Mouse (Mus musculus) MEL (cell line): ENCODE data around the gene Flywch1. TPM values are rescaled to one million over a fixed set of nuclear protein-coding genes. Genes with fewer than 3 reads are reported as not detected.

Experiments
- DNase-seq: peaks from one replicate; pipeline ENCODE4 v3.0.0; 2011; ENCODE audit warnings: low read depth, low spot score
- H3K27ac ChIP-seq: 2 replicates; pipeline ENCODE4 v1.5.1; 2012; ENCODE audit warnings: low read depth, mild to moderate bottlenecking, control low read depth, low read length, moderate library complexity; ENCODE audit not compliant: control insufficient read depth
- H3K27me3 ChIP-seq, 2 experiments: fragments of 150-350 bp in 1 of 2; sonication (generic) in 1 of 2; 2 replicates each; pipeline ENCODE4 v1.6.1; 2012; ENCODE audit warnings: low read length in 2 of 2, mild to moderate bottlenecking in 2 of 2, improper control_type of control experiment in 1 of 2, moderate library complexity in 1 of 2; ENCODE audit not compliant: insufficient read depth in 2 of 2, control insufficient read depth in 1 of 2
- H3K36me3 ChIP-seq, 2 experiments: 2 replicates each; pipeline ENCODE4 v1.6.1; 2012 to 2014; ENCODE audit warnings: low read length in 2 of 2, improper control_type of control experiment in 1 of 2, inconsistent platforms in 1 of 2, mild to moderate bottlenecking in 1 of 2; ENCODE audit not compliant: insufficient read depth in 2 of 2, control insufficient read depth in 1 of 2
- H3K4me1 ChIP-seq, 2 experiments: fragments of 150-350 bp in 1 of 2; sonication (generic) in 1 of 2; 2 replicates each; pipeline ENCODE4 v1.6.1; 2012; ENCODE audit warnings: low read length in 2 of 2, improper control_type of control experiment in 1 of 2, mild to moderate bottlenecking in 1 of 2; ENCODE audit not compliant: insufficient read depth in 2 of 2, control insufficient read depth in 1 of 2
- H3K4me3 ChIP-seq, 2 experiments: fragments of 150-350 bp in 1 of 2; sonication (generic) in 1 of 2; 2 replicates each; pipeline ENCODE4 v1.5.1; 2012; ENCODE audit warnings: low read depth in 2 of 2, low read length in 2 of 2, mild to moderate bottlenecking in 2 of 2, moderate library complexity in 2 of 2, control low read depth in 1 of 2, improper control_type of control experiment in 1 of 2; ENCODE audit not compliant: control insufficient read depth in 1 of 2, insufficient read depth in 1 of 2
- H3K79me2 ChIP-seq: 2 replicates; pipeline ENCODE4 v1.6.1; 2012; ENCODE audit warnings: mild to moderate bottlenecking, low read length, moderate library complexity; ENCODE audit not compliant: control insufficient read depth, poor library complexity, insufficient read depth
- H3K9ac ChIP-seq: 2 replicates; pipeline ENCODE4 v1.6.1; 2012; ENCODE audit warnings: low read depth, mild to moderate bottlenecking, control low read depth, low read length, moderate library complexity; ENCODE audit not compliant: control insufficient read depth, poor library complexity, severe bottlenecking
- H3K9me3 ChIP-seq: fragments of 150-350 bp; sonication (generic); replicated peaks from 2 replicates; pipeline ENCODE4 v1.6.1; 2012; ENCODE audit warnings: mild to moderate bottlenecking, low read length, improper control_type of control experiment, moderate library complexity; ENCODE audit not compliant: insufficient read depth
- CHD2 ChIP-seq: IDR thresholded peaks from 2 replicates; pipeline ENCODE4 v1.6.1; 2011; ENCODE audit warnings: low read length, improper control_type of control experiment
- CTCF ChIP-seq, 3 experiments: IDR thresholded peaks in 2 of 3; conservative IDR thresholded peaks in 1 of 3; 2 replicates each; pipeline ENCODE4 v1.5.1; 2011 to 2012; ENCODE audit warnings: low read length in 3 of 3, low read depth in 2 of 3, mild to moderate bottlenecking in 2 of 3, improper control_type of control experiment in 1 of 3, inconsistent platforms in 1 of 3, mixed read lengths in 1 of 3, moderate library complexity in 1 of 3; ENCODE audit not compliant: control insufficient read depth in 1 of 3, insufficient read depth in 1 of 3, poor library complexity in 1 of 3, severe bottlenecking in 1 of 3
- E2F4 ChIP-seq: IDR thresholded peaks from 2 replicates; pipeline ENCODE4 v1.6.1; 2011; ENCODE audit warnings: low read depth, low read length, improper control_type of control experiment, borderline replicate concordance
- ELF1 ChIP-seq: IDR thresholded peaks from 2 replicates; pipeline ENCODE4 v1.6.1; 2014; ENCODE audit warnings: low read depth, mild to moderate bottlenecking, inconsistent platforms, low read length, improper control_type of control experiment, moderate library complexity
- EP300 ChIP-seq, 2 experiments: IDR thresholded peaks; 2 replicates each; pipeline ENCODE4 v1.6.1; 2011; ENCODE audit warnings: improper control_type of control experiment in 2 of 2, low read length in 2 of 2, low read depth in 1 of 2, mild to moderate bottlenecking in 1 of 2
- ETS1 ChIP-seq: IDR thresholded peaks from 2 replicates; pipeline ENCODE4 v1.6.1; 2012; ENCODE audit warnings: low read depth, mild to moderate bottlenecking, inconsistent platforms, low read length, improper control_type of control experiment, moderate library complexity
- GABPA ChIP-seq: IDR thresholded peaks from 2 replicates; pipeline ENCODE4 v1.6.1; 2012; ENCODE audit warnings: low read depth, mild to moderate bottlenecking, inconsistent platforms, low read length, improper control_type of control experiment, moderate library complexity
- GATA1 ChIP-seq: IDR thresholded peaks from 2 replicates; pipeline ENCODE4 v1.6.1; 2011; ENCODE audit warnings: low read depth, low read length, improper control_type of control experiment
- HCFC1 ChIP-seq: IDR thresholded peaks from 2 replicates; pipeline ENCODE4 v1.6.1; 2012; ENCODE audit warnings: low read depth, mild to moderate bottlenecking, inconsistent platforms, low read length, improper control_type of control experiment, moderate library complexity
- JUND ChIP-seq: IDR thresholded peaks from 2 replicates; pipeline ENCODE4 v1.6.1; 2011; ENCODE audit warnings: low read depth, mild to moderate bottlenecking, improper control_type of control experiment, low read length
- MAFK ChIP-seq: IDR thresholded peaks from 2 replicates; pipeline ENCODE4 v1.6.1; 2011; ENCODE audit warnings: low read depth, mild to moderate bottlenecking, low read length, improper control_type of control experiment, borderline replicate concordance
- MAX ChIP-seq: IDR thresholded peaks from 2 replicates; pipeline ENCODE4 v1.6.1; 2011; ENCODE audit warnings: low read length, improper control_type of control experiment
- MAZ ChIP-seq: IDR thresholded peaks from 2 replicates; pipeline ENCODE4 v1.6.1; 2012; ENCODE audit warnings: low read depth, mild to moderate bottlenecking, inconsistent platforms, low read length, improper control_type of control experiment
- MEF2A ChIP-seq: IDR thresholded peaks from 2 replicates; pipeline ENCODE4 v1.6.1; 2014; ENCODE audit warnings: low read depth, mild to moderate bottlenecking, inconsistent platforms, low read length, improper control_type of control experiment; ENCODE audit not compliant: poor library complexity, insufficient replicate concordance, severe bottlenecking; ENCODE audit errors: extremely low read depth
- MXI1 ChIP-seq: IDR thresholded peaks from 2 replicates; pipeline ENCODE4 v1.6.1; 2011; ENCODE audit warnings: mild to moderate bottlenecking, low read depth, low read length, improper control_type of control experiment
- MYB ChIP-seq: IDR thresholded peaks from 2 replicates; pipeline ENCODE4 v1.6.1; 2011; ENCODE audit warnings: mild to moderate bottlenecking, low read depth, low read length, improper control_type of control experiment
- MYC ChIP-seq: IDR thresholded peaks from 2 replicates; pipeline ENCODE4 v1.6.1; 2011; ENCODE audit warnings: low read depth, mild to moderate bottlenecking, low read length, improper control_type of control experiment, moderate library complexity
- NELFE ChIP-seq: IDR thresholded peaks from 2 replicates; pipeline ENCODE4 v1.6.1; 2011; ENCODE audit warnings: low read depth, low read length, improper control_type of control experiment
- NRF1 ChIP-seq: IDR thresholded peaks from 2 replicates; pipeline ENCODE4 v1.6.1; 2014; ENCODE audit warnings: low read depth, mild to moderate bottlenecking, inconsistent platforms, low read length, improper control_type of control experiment, moderate library complexity; ENCODE audit not compliant: poor library complexity, insufficient read depth, severe bottlenecking
- POLR2A ChIP-seq, 2 experiments: IDR thresholded peaks; 2 replicates each; pipeline ENCODE4 v1.6.1; 2011 to 2012; ENCODE audit warnings: low read length in 2 of 2, mild to moderate bottlenecking in 2 of 2, control low read depth in 1 of 2, improper control_type of control experiment in 1 of 2, low read depth in 1 of 2, moderate library complexity in 1 of 2; ENCODE audit not compliant: control insufficient read depth in 1 of 2, insufficient read depth in 1 of 2, poor library complexity in 1 of 2
- POLR2AphosphoS5 ChIP-seq: IDR thresholded peaks from 2 replicates; pipeline ENCODE4 v1.6.1; 2012; ENCODE audit warnings: low read depth, borderline replicate concordance, mild to moderate bottlenecking, inconsistent platforms, low read length, moderate library complexity, mixed read lengths
- RAD21 ChIP-seq: IDR thresholded peaks from 2 replicates; pipeline ENCODE4 v1.6.1; 2011; ENCODE audit warnings: mild to moderate bottlenecking, low read depth, low read length, improper control_type of control experiment
- SIN3A ChIP-seq: IDR thresholded peaks from 2 replicates; pipeline ENCODE4 v1.6.1; 2012; ENCODE audit warnings: low read length, improper control_type of control experiment, inconsistent platforms
- SMC3 ChIP-seq: IDR thresholded peaks from 2 replicates; pipeline ENCODE4 v1.6.1; 2011; ENCODE audit warnings: low read depth, low read length, improper control_type of control experiment
- TAL1 ChIP-seq: IDR thresholded peaks from 2 replicates; pipeline ENCODE4 v1.6.1; 2012; ENCODE audit warnings: mild to moderate bottlenecking, inconsistent platforms, low read length, moderate library complexity, mixed read lengths
- TBP ChIP-seq: IDR thresholded peaks from 2 replicates; pipeline ENCODE4 v1.8.0; 2011; ENCODE audit warnings: low read depth, low read length, improper control_type of control experiment
- TCF12 ChIP-seq: IDR thresholded peaks from 2 replicates; pipeline ENCODE4 v1.6.1; 2014; ENCODE audit warnings: low read depth, mild to moderate bottlenecking, inconsistent platforms, low read length, improper control_type of control experiment, moderate library complexity
- UBTF ChIP-seq: IDR thresholded peaks from 2 replicates; pipeline ENCODE4 v1.6.1; 2012; ENCODE audit warnings: low read depth, mild to moderate bottlenecking, inconsistent platforms, low read length, improper control_type of control experiment, moderate library complexity, borderline replicate concordance; ENCODE audit not compliant: insufficient read depth
- USF1 ChIP-seq: IDR thresholded peaks from 2 replicates; pipeline ENCODE4 v1.6.1; 2014; ENCODE audit warnings: low read depth, mild to moderate bottlenecking, inconsistent platforms, low read length, improper control_type of control experiment, moderate library complexity
- USF2 ChIP-seq, 2 experiments: IDR thresholded peaks; 2 replicates each; pipeline ENCODE4 v1.6.1; 2011 to 2012; ENCODE audit warnings: improper control_type of control experiment in 2 of 2, low read length in 2 of 2, borderline replicate concordance in 1 of 2, inconsistent platforms in 1 of 2, low read depth in 1 of 2, mild to moderate bottlenecking in 1 of 2; ENCODE audit not compliant: insufficient read depth in 1 of 2
- ZC3H11A ChIP-seq: IDR thresholded peaks from 2 replicates; pipeline ENCODE4 v1.6.1; 2012; ENCODE audit warnings: low read depth, mild to moderate bottlenecking, inconsistent platforms, low read length, improper control_type of control experiment
- ZKSCAN1 ChIP-seq: IDR thresholded peaks from 2 replicates; pipeline ENCODE4 v1.6.1; 2012; ENCODE audit warnings: low read depth, mild to moderate bottlenecking, inconsistent platforms, low read length, improper control_type of control experiment, moderate library complexity
- ZMIZ1 ChIP-seq: IDR thresholded peaks from 2 replicates; pipeline ENCODE4 v1.6.1; 2012; ENCODE audit warnings: low read depth, mild to moderate bottlenecking, inconsistent platforms, low read length, improper control_type of control experiment, moderate library complexity
- ZNF384 ChIP-seq: IDR thresholded peaks from 2 replicates; pipeline ENCODE4 v1.6.1; 2012; ENCODE audit warnings: low read depth, mild to moderate bottlenecking, inconsistent platforms, low read length, improper control_type of control experiment
- polyA plus RNA-seq, 2 experiments: library from polyadenylated mRNA; stranded (reverse) in 1 of 2; unstranded in 1 of 2; fragments of >175 nt in 1 of 2; fragments of >200 nt in 1 of 2; gene quantifications; 2 replicates each; pipeline versions ENCODE4 v1.2.1 to v1.2.4; 2012; ENCODE audit warnings: low replicate concordance in 2 of 2, low read depth in 1 of 2; ENCODE audit not compliant: insufficient read length in 2 of 2, insufficient read depth in 1 of 2, missing spikeins in 1 of 2
- total RNA-seq: library from RNA; depleted of rRNA; stranded (reverse); fragments of 300-350 nt; gene quantifications from 2 replicates; pipeline ENCODE4 v1.2.3, GENCODE M21; 2012; rRNA removed

Flywch1 gene
- total RNA-seq: 14.8 and 15.3 TPM in 2 replicates
- 10 to 100 TPM in 1 of 2 experiments, not detected in 1; 29.7 TPM for polyA plus RNA-seq

DNA sequence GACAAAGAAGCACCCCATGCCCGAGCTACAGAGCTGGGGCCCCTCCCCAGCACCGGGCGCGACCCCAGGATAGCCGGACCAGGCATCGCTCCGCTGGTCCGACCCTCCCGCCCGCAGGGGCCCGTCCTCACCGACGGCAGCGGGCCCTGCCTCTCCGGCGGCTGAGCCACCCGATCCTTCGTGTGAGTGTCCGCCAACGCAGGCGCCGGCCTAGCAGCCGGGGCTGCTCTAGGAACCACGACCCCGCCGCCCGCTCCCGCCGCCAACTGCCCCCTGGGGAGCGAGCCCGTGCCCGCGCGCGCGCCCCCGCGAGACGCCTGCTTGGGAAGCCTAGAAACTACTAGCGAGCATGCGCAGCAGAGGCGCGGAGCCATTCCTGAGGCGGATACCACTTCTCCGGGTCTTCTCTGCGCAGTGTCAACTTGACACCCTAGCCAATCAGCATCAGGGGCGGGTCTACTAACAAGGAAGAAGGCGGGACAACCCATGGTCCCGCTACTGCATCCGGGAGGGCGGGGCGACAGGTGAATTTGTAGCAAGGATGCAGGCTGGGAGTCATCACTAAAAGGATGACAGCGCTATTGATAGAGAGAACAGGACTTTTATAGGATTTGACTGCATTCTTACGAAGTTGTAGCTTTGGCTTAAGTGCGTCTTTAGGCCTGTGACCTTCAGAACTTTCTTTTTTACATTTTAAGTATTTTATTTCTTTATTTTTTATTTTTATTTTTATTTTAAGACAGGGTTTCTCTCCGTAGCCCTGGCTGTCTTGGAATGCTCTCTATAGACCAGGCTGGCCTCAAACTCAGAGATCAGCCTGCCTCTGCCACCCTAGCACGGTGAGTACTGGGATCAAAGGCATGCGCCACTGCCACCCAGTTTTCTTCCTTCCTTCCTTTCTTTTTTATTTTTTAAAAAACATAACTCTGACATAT is at the start of gene Flywch1:
Flywch1 (minus strand) TSS at position 319 of the 935 bp plus-strand sequence.
- Histone ChIP-seq H3K27ac (no peak within 1 kb of the TSS), H3K36me3 (peaks cover 0 to 6% of the 10 kb centered on the region in 2 experiments; a peak in 2 of 4 replicates), H3K4me1 (peaks cover 0 to 2% of the 10 kb centered on the region in 2 experiments; a peak in 1 of 4 replicates), H3K79me2 (peaks cover 2% of the 10 kb centered on the region; the same call in 1 of the 2 replicates), H3K4me3 (peak within 1 kb of the TSS; percentile 50 to 83), H3K9me3 (no peaks in the 10 kb centered on the region)
- peak; percentile 98 for DNase-seq
- TF ChIP-seq ETS1: no peak
- peak; percentile 92 for TF ChIP-seq NRF1
- no peak for TF ChIP-seq CHD2
- TF ChIP-seq HCFC1: peak; percentile 84
- TF ChIP-seq TBP: peak; percentile 74
- peak; percentile 95 for TF ChIP-seq SIN3A
- no peak for TF ChIP-seq SMC3
- no peak for TF ChIP-seq USF2 (IDR thresholded peaks at IDR 0.05; ENCODE audit: borderline replicate concordance in 1 of 2, insufficient read depth in 1 of 2, low read depth in 1 of 2, low read length in 2 of 2)
- no peak for TF ChIP-seq GATA1
- TF ChIP-seq MAZ: 0 out of 2 replicates have a peak, but pooled peaks have one; percentile 15
- TF ChIP-seq JUND: no peak
- peak; percentile 75 for TF ChIP-seq NELFE
- no peak for TF ChIP-seq USF1
- no peak for TF ChIP-seq CTCF (IDR thresholded peaks at IDR 0.05 in 2 of 3, conservative IDR thresholded peaks at IDR 0.05 in 1 of 3; ENCODE audit: control insufficient read depth in 1 of 3, insufficient read depth in 1 of 3, low read depth in 2 of 3, low read length in 3 of 3, poor library complexity in 1 of 3, severe bottlenecking in 1 of 3)
- peak; percentile 50 for TF ChIP-seq ELF1
- 0 out of 2 replicates have a peak, but pooled peaks have one; percentile 14 for TF ChIP-seq MXI1
- TF ChIP-seq ZC3H11A: no peak
- no peak for TF ChIP-seq MYC
- no peak for TF ChIP-seq ZMIZ1
- TF ChIP-seq RAD21: no peak
- no peak for TF ChIP-seq ZNF384
- TF ChIP-seq ZKSCAN1: no peak
- no peak for TF ChIP-seq EP300 (IDR thresholded peaks at IDR 0.05; ENCODE audit: low read depth in 1 of 2, low read length in 2 of 2)
- no peak for TF ChIP-seq UBTF
- no peak for TF ChIP-seq TAL1
- no peak for TF ChIP-seq MYB
- no peak for TF ChIP-seq MEF2A
- TF ChIP-seq GABPA: no peak
- TF ChIP-seq POLR2A (IDR thresholded peaks at IDR 0.05; ENCODE audit: control insufficient read depth in 1 of 2, insufficient read depth in 1 of 2, low read depth in 1 of 2, low read length in 2 of 2, poor library complexity in 1 of 2): peak; percentile 73 to 90
- no peak for TF ChIP-seq POLR2AphosphoS5
- TF ChIP-seq MAX: no peak
- no peak for TF ChIP-seq E2F4
- no peak for TF ChIP-seq MAFK
- TF ChIP-seq TCF12: peak; percentile 22; the same call in 1 of the 2 replicates
- TF ChIP-seq, all 39 proteins: peak for 10
- no peaks in the 10 kb centered on the region for H3K27me3 ChIP-seq
- H3K9ac ChIP-seq: peak within 1 kb of the TSS; percentile 87
